Mouse (Mus musculus): ENCODE measurements around the gene Ypel1.

Ypel1 gene

DNA sequence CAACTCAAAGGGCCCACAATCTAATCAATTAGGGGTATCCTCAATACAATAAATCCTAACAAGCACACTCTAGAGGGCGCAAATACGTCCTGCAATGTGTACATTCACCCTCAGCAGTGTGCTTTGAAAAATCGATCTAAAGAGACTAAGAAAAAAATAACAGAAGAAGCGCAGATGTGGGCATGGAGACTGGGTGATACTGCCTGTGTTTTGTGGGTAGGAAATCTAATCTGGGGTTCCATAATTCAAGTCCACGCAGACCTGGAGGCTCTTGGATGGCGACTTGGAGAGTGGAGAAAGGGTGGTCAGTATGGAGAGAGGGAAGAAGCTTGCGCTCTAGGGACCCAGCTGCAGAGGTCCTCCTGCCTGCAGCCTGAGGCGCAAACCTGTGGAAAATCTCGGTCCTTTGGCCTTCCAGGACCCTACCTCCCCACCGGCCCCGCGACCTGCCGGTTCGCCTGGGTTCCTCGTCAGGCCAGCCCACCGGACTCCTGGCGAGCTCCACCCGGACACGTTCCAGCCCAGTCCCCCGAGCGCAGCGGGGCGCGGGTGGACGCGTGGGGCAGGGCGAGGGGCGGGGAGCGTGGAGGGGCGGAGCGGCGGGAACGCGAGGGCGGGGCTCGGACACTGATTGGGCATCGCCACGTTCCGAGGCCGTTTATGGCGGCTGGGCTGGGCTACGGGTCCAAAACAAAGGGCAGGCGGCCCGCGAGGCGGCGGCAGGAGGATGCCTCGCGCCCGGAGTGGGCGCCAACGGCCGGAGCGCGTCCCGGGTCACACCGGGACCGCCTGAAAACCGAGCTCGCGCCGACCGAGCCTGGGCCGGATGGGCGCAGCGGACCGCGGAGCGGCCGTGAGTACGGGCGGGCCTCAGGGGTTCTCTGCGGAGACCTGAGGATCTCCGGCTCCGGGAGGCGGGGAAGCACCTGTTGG, at the start of gene Ypel1:
Gene Ypel1, plus strand, starts transcription at position 186 of the 933 bp plus-strand sequence.
- DNase-seq, result peak; percentile 81

DNA sequence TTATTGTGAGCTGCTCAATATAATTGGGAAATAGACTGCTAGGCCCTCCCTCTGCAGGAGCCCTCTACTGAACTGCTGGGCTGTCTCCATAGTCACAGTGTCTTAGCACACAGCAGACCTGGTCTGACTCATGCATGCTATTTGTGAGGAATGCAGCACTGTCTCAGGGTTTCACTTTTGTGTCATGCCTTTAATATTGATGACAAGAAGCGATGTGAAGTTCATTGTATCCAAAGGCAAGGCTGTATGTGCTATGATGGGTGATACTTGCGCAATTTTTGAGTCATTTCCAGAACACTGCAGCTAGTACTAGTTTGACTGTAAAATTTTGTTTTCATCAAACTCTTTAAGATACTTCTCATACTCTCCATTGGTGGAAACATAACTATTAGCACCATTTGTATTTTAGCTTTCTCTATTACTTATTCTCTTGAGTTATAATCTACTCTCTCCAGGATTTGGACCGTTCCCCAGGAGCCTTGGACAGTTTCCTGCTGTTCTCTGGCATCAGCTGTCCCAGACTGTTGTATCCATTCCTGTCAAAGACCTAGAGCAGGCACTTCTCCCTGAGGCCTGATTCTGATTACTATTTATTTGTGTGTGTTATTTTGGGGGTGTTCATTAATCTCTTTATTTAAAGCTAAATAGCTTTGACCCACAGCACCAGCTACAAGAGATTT, 44.9 kb upstream of the Ypel1 start:
- DNase-seq, result no peak

DNA sequence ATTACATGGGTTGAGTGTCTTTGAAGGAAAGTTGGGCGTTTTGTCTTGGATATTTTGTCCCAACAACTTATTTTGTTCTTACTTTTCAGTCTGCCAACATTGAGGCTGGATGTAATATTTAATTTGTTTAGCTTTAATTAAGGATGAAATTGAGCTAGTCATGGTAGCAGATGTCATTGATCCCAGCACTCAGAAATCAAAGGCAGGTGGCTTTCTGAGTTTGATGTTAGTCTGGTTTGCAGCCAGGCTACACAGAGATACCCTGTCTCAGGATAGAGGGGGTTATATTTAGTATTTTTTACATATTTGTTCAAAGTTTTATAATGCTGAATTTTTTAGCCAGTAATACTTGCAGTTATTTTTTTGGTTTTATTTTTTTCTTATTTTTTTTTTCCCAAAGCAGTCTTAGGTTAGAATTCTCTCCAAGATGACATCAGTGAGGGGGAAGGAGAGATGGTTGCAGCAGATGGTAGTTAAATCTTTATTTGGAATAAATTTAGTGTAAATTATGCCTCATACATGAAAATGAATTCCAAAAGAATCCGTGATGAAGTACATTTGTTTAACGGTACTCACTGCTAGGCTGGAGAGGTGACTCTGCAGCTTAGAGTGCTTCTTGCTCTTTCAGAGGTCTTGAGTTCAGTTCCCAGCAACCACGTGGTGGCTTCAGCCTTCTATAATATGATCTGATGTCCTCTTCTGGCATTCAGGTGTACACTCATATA, 39.4 kb upstream of the Ypel1 start:
- no peak for DNase-seq

DNA sequence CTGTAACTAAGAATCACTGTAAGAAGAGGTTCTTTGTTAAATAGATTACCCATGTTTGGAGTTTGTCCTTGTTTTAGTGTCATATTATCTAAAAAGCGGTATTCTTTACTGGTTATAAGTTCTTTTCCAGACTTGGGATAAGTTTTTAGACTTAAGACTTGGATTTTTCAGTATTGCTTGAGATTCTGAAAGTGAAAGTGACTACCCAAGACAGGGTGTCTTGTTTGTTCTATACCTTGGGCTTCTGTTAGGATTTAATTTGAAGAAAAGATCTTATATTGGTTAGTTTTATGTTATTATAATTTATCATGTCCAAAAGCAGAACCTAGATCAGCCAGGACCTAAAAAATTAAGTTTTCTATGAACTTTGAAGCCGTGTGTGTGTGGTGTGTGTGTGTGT, 35.7 kb upstream of the Ypel1 start:
- no peak for DNase-seq

DNA sequence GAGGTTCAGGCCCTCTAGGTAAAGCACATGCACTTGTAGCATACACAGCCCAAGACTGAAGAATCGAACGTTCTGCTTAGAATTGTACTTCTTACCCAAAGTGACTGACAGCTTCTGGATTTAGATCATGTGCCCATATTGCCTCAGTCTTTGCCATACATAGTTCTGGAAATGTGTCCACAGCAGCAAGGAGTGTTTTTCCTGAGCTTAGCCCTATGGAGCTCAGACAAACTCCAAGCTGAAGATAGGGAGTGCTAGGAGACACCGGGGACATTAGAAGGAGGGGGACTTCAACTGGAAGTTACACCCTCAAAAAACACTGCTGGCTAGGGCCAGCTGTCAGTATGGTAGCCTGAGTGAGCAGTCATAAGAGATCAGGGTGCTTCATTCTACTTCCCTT, 28.8 kb upstream of the Ypel1 start:
- DNase-seq, result no peak

DNA sequence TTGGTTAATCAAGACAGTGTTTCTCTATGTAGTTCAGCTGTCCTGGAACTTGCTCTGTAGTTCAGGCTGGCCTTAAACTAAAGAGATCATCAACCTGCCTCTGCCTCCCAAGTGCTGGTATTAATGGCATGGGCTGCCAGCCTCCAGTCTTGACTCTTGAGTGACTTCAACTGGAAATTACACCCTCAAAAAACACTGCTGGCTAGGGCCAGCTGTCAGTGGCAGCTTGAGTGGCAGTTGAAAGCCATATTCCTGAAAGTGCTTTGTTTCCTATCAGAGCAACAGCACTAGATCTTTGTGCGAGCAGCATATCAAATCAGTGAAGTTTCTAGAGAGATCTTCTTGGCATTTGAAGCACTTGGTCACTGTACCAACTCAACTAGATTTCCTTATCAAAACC, 28.1 kb upstream of the Ypel1 start:
- no peak for DNase-seq

DNA sequence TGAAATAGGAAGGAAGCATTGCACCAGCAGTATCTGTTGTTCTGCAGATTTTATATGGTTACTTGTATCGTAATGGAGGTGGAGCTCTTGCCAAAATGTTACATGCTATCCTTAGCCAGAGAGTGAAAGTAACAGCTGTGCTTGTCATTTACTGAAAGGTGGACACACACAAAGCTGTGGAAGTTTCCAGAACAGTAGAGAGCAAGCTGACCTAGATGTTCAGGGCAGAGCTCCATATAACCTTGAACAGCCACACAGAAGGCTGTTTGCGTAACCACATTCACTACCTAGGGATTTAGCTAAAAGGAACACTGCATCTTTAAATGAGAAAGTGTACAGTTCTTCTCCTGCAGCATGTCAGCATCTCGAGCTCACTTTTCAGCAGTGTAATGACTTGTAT, 25.2 kb upstream of the Ypel1 start:
- peak; percentile 11 for DNase-seq

DNA sequence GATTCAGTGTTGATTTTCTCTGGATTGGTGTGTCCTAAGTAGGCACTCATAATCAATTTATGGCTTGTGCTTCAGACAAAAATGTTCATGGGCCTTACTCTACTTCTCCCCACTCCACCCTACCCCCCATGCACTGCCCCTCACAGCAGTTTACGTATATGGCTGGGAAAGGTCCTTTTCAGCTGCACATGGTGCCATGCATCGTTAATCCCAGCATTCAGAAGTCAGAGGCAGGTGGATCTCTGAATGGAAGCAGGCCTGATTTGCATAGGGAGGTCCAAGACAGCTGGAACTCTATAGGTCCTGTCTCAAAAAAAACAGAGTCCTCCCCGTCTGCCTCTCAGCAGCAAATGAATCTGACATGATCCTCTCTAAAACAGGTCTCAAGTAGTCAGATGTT, 24.2 kb upstream of the Ypel1 start:
- no peak for DNase-seq

DNA sequence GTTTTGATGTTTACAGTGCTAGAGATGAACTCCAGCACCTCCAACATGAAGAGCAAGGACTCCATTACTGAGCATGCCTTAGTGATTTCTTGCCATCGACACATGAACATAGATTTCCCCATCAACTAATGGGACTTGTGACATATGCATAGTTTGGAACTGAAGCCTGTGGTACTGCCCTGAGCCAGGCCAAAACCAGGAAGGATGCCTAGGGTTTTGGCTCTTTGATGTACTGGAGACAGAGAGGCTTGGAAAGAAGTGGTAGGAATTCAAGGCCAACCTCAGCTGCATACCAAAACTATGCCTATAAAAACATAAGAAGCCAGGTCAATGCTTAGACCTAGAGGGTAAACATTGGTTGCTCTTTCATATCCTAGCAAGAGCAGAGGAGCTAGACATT, 19.6 kb upstream of the Ypel1 start:
- DNase-seq, result no peak

DNA sequence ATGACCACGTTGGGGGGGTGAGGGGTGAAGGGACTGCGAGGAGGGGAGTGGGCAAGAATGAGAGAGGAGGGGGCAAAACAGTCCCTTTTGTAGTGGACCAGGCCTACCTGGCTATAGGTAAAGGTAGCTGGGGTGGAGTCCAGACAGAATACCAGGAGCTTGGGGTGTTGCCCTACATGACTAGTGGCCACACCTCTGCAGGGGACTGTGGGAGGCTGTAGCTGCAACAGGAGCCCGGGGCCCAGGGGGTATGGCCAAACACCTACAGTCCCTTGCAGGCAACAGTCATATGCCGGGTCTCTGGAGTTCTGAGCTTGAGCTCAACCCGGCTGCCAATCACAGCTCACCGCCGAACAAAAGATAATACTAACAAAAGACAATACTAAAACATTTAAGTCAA, 17.4 kb upstream of the Ypel1 start:
- DNase-seq, result no peak

DNA sequence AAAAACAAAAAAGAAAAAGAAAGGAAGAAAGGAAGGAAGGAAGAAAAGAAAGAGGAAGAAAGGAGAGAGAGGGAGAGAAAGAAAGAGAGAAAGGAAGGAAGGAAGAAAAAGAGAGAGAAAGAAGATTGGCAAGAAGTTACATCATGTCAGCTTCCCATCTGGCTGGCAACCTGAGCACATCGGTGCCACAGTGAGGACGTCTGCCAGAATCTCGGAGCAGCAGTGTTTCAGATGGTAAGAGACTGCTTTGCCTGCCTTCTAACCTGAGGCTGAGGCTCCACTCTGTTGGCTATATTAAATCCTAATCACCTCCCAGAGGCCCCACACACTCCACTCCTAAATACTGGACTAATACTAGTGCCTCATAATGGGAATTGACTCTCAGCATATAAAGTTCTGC, 15.6 kb upstream of the Ypel1 start:
- no peak for DNase-seq

DNA sequence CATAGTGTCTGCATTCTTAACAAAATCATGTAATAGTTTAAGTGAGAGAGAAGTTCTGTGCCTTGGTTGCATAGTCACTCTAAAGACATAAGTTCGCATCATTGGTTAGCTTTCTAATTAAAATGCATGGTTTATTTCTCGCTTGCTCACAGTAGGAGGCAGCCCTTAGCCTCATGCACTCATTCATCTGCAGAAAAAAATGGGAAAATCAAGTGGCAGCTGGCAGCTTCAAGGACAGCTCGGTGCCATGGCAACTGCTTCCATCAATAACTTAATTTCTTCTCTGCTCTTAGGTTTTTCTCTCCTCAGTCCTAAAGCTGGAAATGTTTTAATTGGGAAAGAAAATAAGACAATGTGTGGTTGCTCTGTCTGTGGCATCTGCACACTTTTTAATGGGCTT, 13.9 kb upstream of the Ypel1 start:
- no peak for DNase-seq

DNA sequence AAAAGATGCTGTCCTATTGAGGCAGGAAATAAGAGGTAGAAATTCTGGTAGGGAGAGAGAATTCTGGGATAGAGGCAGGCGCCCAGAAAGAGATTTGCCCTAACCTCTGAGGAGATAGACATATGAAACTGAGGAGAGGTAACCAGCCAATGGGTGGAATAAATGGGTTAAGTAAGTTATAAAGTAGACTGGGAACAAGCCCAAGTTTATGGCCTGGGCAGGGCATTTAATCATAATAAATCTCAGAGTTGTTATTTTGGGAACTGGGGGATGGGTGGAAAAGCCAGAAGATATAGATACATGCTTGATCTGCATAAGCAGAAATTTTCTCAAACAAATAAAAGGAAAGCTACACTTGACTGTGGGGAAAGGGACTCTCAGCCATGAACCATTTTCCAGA, 7.2 kb upstream of the Ypel1 start:
- DNase-seq, result no peak

DNA sequence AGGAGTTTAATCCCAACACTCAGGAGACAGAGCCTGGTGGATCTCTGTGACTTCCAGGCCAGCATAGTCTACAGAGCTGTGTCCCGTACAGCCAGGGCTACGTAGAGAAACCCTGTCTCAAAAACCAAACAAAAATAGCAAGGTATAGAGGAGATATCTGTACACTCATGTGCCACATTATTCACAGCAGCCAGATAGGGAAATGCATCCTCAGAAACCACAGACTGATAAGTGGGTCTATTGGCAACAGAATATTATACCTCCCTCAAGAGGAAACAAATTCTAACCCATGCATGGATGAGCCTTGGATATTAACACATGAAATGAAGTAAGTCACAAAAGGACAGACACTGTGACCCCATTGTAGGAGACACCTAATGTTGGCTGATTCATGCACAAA, 1.9 kb upstream of the Ypel1 start:
- DNase-seq, result no peak

DNA sequence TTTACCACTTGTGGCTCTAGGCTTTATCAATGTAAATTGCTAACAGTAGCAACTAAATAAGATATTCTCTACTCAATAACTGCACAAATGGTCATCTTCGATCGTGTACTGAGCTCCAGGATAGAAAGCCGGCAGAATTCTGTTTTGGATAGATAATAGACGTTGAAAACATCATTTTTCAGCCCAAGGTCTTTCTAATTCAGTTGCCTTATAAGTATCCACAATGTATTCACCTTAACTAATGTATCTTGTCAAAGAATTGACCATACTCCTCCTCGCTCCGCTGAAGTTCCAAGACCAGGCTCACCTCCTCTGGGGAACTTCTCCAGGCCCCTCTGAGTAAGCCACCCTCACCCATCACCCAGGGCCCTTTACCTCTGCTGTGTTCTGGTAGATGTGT, 1.2 kb downstream of the Ypel1 start:
- no peak for DNase-seq

DNA sequence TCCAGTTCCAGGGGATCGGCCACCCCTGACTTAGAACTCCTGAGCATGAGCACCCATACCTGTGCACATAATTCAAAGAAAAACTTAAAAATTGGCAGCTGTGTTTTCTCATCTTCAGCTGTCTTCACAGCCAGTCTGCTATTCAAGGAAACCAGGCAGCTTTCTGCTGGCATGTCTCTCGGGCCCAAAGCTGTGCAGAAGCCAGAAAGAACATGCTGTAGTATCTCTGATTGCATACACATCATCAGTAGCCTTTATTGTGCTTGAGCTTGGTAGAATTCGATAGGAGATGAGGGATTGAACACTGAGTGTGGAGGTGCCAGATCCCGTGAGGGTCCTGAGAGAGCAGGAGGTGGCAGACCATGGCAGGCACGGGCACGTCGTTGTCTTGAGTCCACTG, 3.5 kb downstream of the Ypel1 start:
- no peak for DNase-seq

DNA sequence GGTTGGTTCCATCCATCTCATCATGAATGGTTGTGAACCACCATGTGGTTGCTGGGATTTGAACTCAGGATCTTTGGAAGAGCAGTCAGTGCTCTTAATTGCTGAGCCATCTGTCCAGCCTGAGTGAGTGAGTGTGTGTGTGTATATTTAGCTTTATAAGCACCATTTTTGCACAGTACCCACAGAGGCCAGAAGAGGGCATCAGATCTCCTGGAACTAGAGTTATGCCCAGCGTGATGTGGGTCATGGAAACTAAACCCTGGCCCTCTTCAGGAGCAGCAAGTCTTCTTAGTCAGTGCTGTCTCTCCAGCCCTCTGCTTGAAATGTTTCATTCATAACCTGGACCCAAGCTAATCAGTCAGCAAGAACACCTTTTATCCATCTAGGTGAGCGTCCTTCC, 6.8 kb downstream of the Ypel1 start:
- DNase-seq, result no peak

DNA sequence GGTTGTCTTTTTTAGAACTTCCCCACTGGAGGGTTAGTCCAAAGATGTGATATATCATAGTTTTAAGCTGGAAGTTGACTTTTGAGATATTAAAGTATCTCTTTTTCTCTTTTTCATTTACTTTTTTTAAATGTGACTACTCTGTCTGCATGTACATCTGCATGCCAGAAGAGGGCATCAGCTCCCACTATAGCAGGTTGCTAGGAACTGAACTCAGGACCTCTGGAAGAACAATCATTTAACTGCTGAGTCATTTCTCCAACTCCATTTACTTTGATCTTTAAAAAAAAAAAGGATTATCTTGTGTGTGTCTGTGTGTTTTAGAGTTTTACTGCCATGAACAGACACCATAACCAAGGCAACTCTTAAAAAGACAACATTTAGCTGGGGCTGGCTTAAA, 7.4 kb downstream of the Ypel1 start:
- no peak for DNase-seq

DNA sequence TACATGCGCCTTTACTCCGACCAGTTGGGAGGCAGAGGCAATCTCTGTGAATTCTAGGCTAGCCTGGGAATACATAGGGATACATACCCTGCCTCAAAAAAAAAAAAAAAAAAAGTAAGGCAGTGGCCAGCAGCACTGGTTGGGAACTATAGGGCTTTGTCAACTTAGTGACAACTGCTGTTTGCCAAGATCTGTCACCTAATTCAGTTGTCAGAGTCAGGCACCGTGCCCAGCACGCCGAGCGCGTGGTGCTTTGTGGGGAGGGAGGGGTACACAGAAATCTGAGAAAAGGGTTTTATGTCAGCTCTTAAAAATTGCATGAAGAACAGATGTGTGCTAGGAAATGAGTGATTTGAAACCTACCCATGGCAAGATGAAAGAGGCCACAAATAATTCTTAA, 8.6 kb downstream of the Ypel1 start:
- DNase-seq, result no peak

DNA sequence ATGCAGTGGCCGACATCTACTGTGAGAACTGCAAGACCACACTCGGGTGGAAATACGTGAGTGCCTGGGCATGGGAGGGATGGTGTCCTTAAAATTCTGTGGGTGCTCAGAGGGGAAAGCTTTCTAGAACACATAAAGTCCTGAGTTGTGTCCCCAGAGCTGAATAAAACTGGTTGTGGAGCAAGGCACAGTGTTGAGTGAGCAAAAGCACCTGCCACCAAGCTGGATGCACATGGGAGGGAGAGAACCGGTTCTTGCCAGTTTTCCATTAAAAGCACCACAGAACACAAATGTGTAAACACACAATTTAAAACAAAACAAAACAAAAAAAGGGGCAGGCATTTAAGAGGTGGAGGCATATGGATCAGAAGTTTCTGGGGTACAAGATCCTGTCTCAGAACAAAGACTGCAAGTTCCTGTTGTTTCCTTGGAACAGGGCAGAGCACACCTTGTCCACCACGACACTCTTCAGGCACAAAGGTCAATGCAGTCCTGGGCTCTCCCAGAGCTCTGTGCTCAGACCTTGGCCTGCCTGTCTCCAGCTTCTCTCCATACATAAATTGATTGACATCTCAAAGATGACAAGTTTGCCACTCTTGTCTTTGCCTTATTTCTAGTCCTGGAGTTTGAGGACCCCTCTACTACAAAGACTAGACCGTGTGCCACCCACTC, 12.8 kb downstream of the Ypel1 start:
- peak; percentile 19 for DNase-seq

DNA sequence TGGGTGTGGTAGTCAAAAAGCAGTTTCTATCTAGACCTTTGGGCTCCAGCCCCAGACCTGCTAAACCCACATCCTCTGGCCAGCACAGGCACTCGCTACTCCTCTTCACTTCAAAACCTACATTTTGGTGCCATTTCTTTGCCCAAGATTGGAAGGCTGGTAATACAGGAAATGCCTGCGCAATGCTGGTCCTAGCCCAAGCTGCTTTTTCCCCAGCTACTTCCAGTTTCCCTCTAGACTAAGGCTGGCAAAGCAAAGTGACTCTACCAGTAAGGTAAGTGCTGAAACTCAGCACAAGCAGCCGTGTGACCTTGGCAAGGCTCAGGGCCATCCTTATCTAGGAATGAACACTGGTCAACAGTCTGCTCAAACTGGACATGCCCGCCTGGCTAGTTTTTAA, 16.1 kb downstream of the Ypel1 start:
- peak; percentile 29 for DNase-seq

DNA sequence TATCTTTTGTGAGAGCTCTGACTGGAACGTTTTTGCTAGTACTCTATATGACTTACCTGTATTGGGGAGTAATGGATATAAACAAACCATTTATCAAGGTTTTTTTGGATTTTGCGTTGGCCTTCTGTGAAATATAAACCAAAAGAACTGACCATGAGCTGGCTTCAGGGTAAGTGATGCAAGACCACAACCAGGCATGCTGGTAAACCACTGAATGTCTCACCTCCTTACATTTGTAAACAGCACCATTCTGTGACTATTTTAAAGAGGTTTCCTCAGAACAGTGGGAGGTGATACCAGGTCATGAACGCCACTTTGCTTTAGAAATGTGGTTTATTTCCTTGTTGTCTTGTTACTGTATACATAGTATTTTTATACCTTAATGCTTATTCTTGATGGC, 16.7 kb downstream of the Ypel1 start:
- DNase-seq, result no peak

DNA sequence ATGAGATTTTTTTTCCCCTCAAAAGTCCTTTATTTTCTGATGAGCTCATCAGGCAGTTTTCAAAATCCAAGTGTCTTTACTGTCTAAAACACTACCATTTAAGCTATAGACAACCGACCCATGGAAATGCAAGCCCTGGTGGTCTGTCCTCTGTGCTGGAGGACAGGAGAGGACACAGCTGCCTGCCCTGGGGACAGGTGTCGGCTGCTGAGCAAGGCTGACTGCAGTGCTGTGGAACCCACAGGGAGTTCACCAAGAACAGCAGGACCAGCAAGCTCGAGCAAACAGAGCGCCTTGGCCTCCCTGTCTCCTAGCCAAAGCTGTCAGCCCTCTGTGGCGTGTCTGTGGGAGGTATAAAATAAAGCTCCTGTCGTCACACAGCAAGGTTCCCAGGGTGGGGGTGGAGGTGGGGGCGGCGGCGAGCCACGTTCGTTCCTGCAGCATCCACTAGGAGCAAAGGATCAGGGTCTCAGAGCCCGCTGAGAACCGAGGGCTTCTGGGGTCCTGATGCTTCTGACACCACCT, 17.2 kb downstream of the Ypel1 start:
- DNase-seq, result no peak

Measured in kidney, adult 9 months (tissue).